Mouse (Mus musculus) heart, postnatal 4 days (tissue): ENCODE measurements around the gene Dao. TPM values are rescaled to one million over a fixed set of nuclear protein-coding genes. Genes with fewer than 3 reads are reported as not detected.

Source experiments
- total RNA-seq, 2 experiments: library from RNA; stranded (reverse); gene quantifications; 2 replicates each; pipeline ENCODE4 v1.2.3; 2021

The Dao gene
- total RNA-seq, 2 experiments from 2014 or later, result not detected

Other genes with a start within 250 kb of the Dao start
- 10 to 100 TPM; 30.4 to 30.7 TPM for gene Sart3, start 231.2 kb upstream of the Dao start, total RNA-seq
- gene Iscu, start 231.0 kb upstream of the Dao start, total RNA-seq, result 100 to 1,000 TPM; 102 to 104 TPM
- gene Tmem119, start 203.2 kb upstream of the Dao start, total RNA-seq, result 10 to 100 TPM; 11.7 to 13.7 TPM
- 1 to 10 TPM; 1.3 to 2.1 TPM for gene Selplg, start 171.1 kb upstream of the Dao start, total RNA-seq
- gene Coro1c, start 94.9 kb upstream of the Dao start, total RNA-seq, result 100 to 1,000 TPM in 1 of 2 experiments, 10 to 100 TPM in 1; 92.4 to 108 TPM
- 10 to 100 TPM; 24.0 to 25.0 TPM for gene Ssh1, start 9.8 kb upstream of the Dao start, total RNA-seq
- gene Usp30, start 61.8 kb downstream of the Dao start, total RNA-seq, result 10 to 100 TPM; 15.9 to 17.8 TPM
- gene Svop, start 87.9 kb downstream of the Dao start, total RNA-seq, result under 1 TPM in 1 of 2 experiments, not detected in 1; 0.20 TPM
- gene Alkbh2, start 124.5 kb downstream of the Dao start, total RNA-seq, result 1 to 10 TPM; 4.8 to 6.4 TPM
- 10 to 100 TPM; 34.0 to 40.7 TPM for gene Ung, start 126.7 kb downstream of the Dao start, total RNA-seq
- gene Acacb, start 142.8 kb downstream of the Dao start, total RNA-seq, result 100 to 1,000 TPM; 101 to 102 TPM